ENCODE assay signal across 8 mouse cellular contexts in the genomic region with DNA sequence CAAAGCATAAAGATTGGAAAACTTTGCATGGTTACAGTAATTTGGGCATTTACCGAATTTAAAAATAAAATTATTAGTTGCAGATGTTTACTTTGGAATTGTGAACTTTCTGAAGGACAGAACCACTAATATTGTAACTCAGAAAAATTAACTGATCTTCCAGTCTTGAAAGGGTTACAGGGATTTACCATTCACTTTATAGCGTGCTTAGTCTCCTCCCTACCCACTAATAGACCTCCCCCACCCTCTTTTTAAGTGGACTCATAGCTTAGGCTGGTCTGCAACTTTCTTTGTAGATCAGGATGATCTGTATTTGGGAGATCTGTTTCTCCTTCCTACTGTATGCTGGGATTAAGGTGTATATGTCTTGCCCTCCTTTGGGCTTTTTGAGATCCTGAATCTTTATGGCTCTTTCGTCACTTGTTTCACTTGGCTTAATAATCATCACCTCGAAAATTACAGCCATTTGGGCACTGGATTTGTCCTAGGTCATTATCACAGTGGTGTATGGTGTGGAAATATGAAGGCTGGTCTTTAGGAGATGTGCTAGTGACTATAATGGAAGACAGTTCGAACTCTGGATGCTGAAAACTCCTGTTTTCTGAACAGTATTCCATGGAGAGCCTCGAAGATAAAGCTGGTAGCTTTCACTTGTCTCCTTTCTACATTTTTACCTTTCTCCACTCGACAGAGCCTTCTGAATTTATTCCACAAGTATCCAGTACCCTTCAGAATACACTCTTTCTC. TPM values are rescaled to one million over a fixed set of nuclear protein-coding genes. Genes with fewer than 3 reads are reported as not detected.
DNase-seq lines count a peak whose midpoint lies in the region; ATAC-seq lines count a peak whose summit lies in the region.

No protein-coding gene starts in this region.

- H3K4me1 ChIP-seq in kidney, embryonic 15.5 days = peaks cover 46% of the 10 kb centered on the region
- H3K4me1 ChIP-seq in embryonic facial prominence, embryonic 10.5 days = peaks cover 35% of the 10 kb centered on the region
- H3K4me1 ChIP-seq in intestine, embryonic 16.5 days (ENCODE audit: control insufficient read depth, insufficient read depth, low read length) = peaks cover 21% of the 10 kb centered on the region
- H3K4me1 ChIP-seq in neural tube, embryonic 15.5 days = peaks cover 26% of the 10 kb centered on the region

- no peaks in the 10 kb centered on the region for H3K36me3 ChIP-seq in kidney, embryonic 15.5 days
- H3K36me3 ChIP-seq in embryonic facial prominence, embryonic 10.5 days (replicated peaks) = no peaks in the 10 kb centered on the region
- no peaks in the 10 kb centered on the region for H3K36me3 ChIP-seq in intestine, embryonic 16.5 days (ENCODE audit: control insufficient read depth, insufficient read depth, low read length)
- H3K36me3 ChIP-seq in neural tube, embryonic 15.5 days = no peaks in the 10 kb centered on the region

- DNase-seq in kidney, adult 9 months = no peak
- no peak for DNase-seq in embryonic facial prominence, embryonic 10.5 days (ENCODE audit: low spot score)
- DNase-seq in left cerebral cortex, adult 8-10 months (ENCODE audit: low spot score in 2 of 2) = no peak
- no peak for DNase-seq in spleen, adult 18-20 months
- no peak for DNase-seq in left cerebral cortex, postnatal 4 days

- H3K4me2 ChIP-seq in kidney, embryonic 15.5 days = peak overlapping the region; percentile 58
- peak overlapping the region; percentile 65 for H3K4me2 ChIP-seq in intestine, embryonic 16.5 days (ENCODE audit: low read depth, low read length)
- H3K4me2 ChIP-seq in neural tube, embryonic 15.5 days = peak overlapping the region; percentile 87

- H3K9ac ChIP-seq in kidney, embryonic 15.5 days = peak overlapping the region; percentile 57
- H3K9ac ChIP-seq in intestine, embryonic 16.5 days (ENCODE audit: low read depth, low read length) = peak overlapping the region; percentile 62
- no peak overlapping the region; the same call in 1 of the 2 replicates for H3K9ac ChIP-seq in neural tube, embryonic 15.5 days (replicated peaks)

- 13% methylated on average over 7 of the region's 7 CpGs for WGBS in kidney, embryonic 15.5 days
- 24% methylated on average over 7 of the region's 7 CpGs for WGBS in embryonic facial prominence, embryonic 10.5 days
- 12% methylated on average over 7 of the region's 7 CpGs for WGBS in intestine, embryonic 16.5 days
- WGBS in neural tube, embryonic 15.5 days = 24% methylated on average over 7 of the region's 7 CpGs

- H3K27me3 ChIP-seq in kidney, embryonic 15.5 days = no peaks in the 10 kb centered on the region
- H3K27me3 ChIP-seq in embryonic facial prominence, embryonic 10.5 days (replicated peaks; ENCODE audit: low read depth, poor library complexity, severe bottlenecking) = no peaks in the 10 kb centered on the region
- no peaks in the 10 kb centered on the region for H3K27me3 ChIP-seq in intestine, embryonic 16.5 days (replicated peaks; ENCODE audit: control insufficient read depth, insufficient read depth, low read length)
- no peaks in the 10 kb centered on the region for H3K27me3 ChIP-seq in neural tube, embryonic 15.5 days (replicated peaks)

- H3K9me3 ChIP-seq in kidney, embryonic 15.5 days (replicated peaks) = no peaks in the 10 kb centered on the region
- H3K9me3 ChIP-seq in embryonic facial prominence, embryonic 10.5 days = no peaks in the 10 kb centered on the region
- no peaks in the 10 kb centered on the region for H3K9me3 ChIP-seq in intestine, embryonic 16.5 days (ENCODE audit: control insufficient read depth, low read length)
- no peaks in the 10 kb centered on the region for H3K9me3 ChIP-seq in neural tube, embryonic 15.5 days (replicated peaks)

- intact Hi-C loops in left cerebral cortex, postnatal 4 days (cut with DNase I) = no loop called here

- no peak for ATAC-seq in kidney, embryonic 15.5 days (replicated peaks; ENCODE audit: low FRiP score)
- no peak for ATAC-seq in intestine, embryonic 16.5 days
- no peak for ATAC-seq in neural tube, embryonic 15.5 days (ENCODE audit: low FRiP score)

- H3K4me3 ChIP-seq in kidney, embryonic 15.5 days (replicated peaks) = peak overlapping the region; percentile 56
- H3K4me3 ChIP-seq in embryonic facial prominence, embryonic 10.5 days = peak overlapping the region; percentile 60
- peak overlapping the region; percentile 44 for H3K4me3 ChIP-seq in intestine, embryonic 16.5 days (ENCODE audit: low read length)
- peak overlapping the region; percentile 14 for H3K4me3 ChIP-seq in neural tube, embryonic 15.5 days (replicated peaks)

- peak overlapping the region; percentile 98 for H3K27ac ChIP-seq in kidney, embryonic 15.5 days
- H3K27ac ChIP-seq in embryonic facial prominence, embryonic 10.5 days (replicated peaks) = peak overlapping the region; percentile 94
- peak overlapping the region; percentile 35 for H3K27ac ChIP-seq in intestine, embryonic 16.5 days (ENCODE audit: low read length)
- H3K27ac ChIP-seq in neural tube, embryonic 15.5 days (replicated peaks) = no peak overlapping the region

RNA-seq across cellular contexts. Expression of gene Hist1h3g, which starts 1.0 kb away (rescaled TPM):
- 6.6 and 6.9 TPM in 2 replicates for polyA plus RNA-seq in kidney, embryonic 15.5 days (2015; fragmentation: Nextera tagmentation; extraction: Ambion mirVana)
- polyA plus RNA-seq in embryonic facial prominence, embryonic 10.5 days (2016; fragmentation: Nextera tagmentation; extraction: Ambion mirVana) = 6.5 and 7.7 TPM in 2 replicates
- polyA plus RNA-seq in intestine, embryonic 16.5 days (2015; fragmentation: Nextera tagmentation; extraction: Ambion mirVana) = 2.6 and 3.7 TPM in 2 replicates
- 0.51 and 0.64 TPM in 2 replicates for polyA plus RNA-seq in neural tube, embryonic 15.5 days (2015; fragmentation: Nextera tagmentation; extraction: Ambion mirVana)
- 1 to 10 TPM; 3.7 to 6.0 (median 4.2) TPM for total RNA-seq in left cerebral cortex, adult 8-10 months (2022)
- 10 to 100 TPM; 22.0 to 28.6 TPM for total RNA-seq in left cerebral cortex, postnatal 4 days (2021)

RNA-seq across cellular contexts. Expression of gene Hist1h2af, which starts 2.5 kb away (rescaled TPM):
- 3.3 and 7.3 TPM in 2 replicates for polyA plus RNA-seq in kidney, embryonic 15.5 days (2015; fragmentation: Nextera tagmentation; extraction: Ambion mirVana)
- 4.8 and 5.5 TPM in 2 replicates for polyA plus RNA-seq in embryonic facial prominence, embryonic 10.5 days (2016; fragmentation: Nextera tagmentation; extraction: Ambion mirVana)
- 2.5 and 3.6 TPM in 2 replicates for polyA plus RNA-seq in intestine, embryonic 16.5 days (2015; fragmentation: Nextera tagmentation; extraction: Ambion mirVana)
- polyA plus RNA-seq in neural tube, embryonic 15.5 days (2015; fragmentation: Nextera tagmentation; extraction: Ambion mirVana) = 0.77 TPM in 1 of 2 replicates, not detected in the other
- total RNA-seq in left cerebral cortex, adult 8-10 months (2022) = 10 to 100 TPM in 1 of 4 experiments, 1 to 10 TPM in 2, not detected in 1; 1.7 to 10.6 (median 3.0) TPM
- total RNA-seq in left cerebral cortex, postnatal 4 days (2021) = 10 to 100 TPM; 74.6 to 86.0 TPM

RNA-seq across cellular contexts. Expression of gene Hist1h4h, which starts 5.4 kb away (rescaled TPM):
- polyA plus RNA-seq in kidney, embryonic 15.5 days (2015; fragmentation: Nextera tagmentation; extraction: Ambion mirVana) = 7.5 and 7.8 TPM in 2 replicates
- 2.7 and 3.0 TPM in 2 replicates for polyA plus RNA-seq in embryonic facial prominence, embryonic 10.5 days (2016; fragmentation: Nextera tagmentation; extraction: Ambion mirVana)
- 3.5 and 3.7 TPM in 2 replicates for polyA plus RNA-seq in intestine, embryonic 16.5 days (2015; fragmentation: Nextera tagmentation; extraction: Ambion mirVana)
- polyA plus RNA-seq in neural tube, embryonic 15.5 days (2015; fragmentation: Nextera tagmentation; extraction: Ambion mirVana) = 1.5 and 4.5 TPM in 2 replicates
- 100 to 1,000 TPM; 263 to 358 (median 294) TPM for total RNA-seq in left cerebral cortex, adult 8-10 months (2022)
- total RNA-seq in left cerebral cortex, postnatal 4 days (2021) = 100 to 1,000 TPM; 441 to 470 TPM

RNA-seq across cellular contexts. Expression of gene Hist1h2bh, which starts 6.9 kb away (rescaled TPM):
- polyA plus RNA-seq in kidney, embryonic 15.5 days (2015; fragmentation: Nextera tagmentation; extraction: Ambion mirVana) = 0.91 and 1.1 TPM in 2 replicates
- polyA plus RNA-seq in embryonic facial prominence, embryonic 10.5 days (2016; fragmentation: Nextera tagmentation; extraction: Ambion mirVana) = 1.1 TPM in 2 replicates
- polyA plus RNA-seq in intestine, embryonic 16.5 days (2015; fragmentation: Nextera tagmentation; extraction: Ambion mirVana) = 0.65 and 0.94 TPM in 2 replicates
- 0.22 and 0.51 TPM in 2 replicates for polyA plus RNA-seq in neural tube, embryonic 15.5 days (2015; fragmentation: Nextera tagmentation; extraction: Ambion mirVana)
- total RNA-seq in left cerebral cortex, adult 8-10 months (2022) = 1 to 10 TPM in 2 of 4 experiments, under 1 TPM in 2; 0.84 to 1.6 (median 0.98) TPM
- total RNA-seq in left cerebral cortex, postnatal 4 days (2021) = 1 to 10 TPM; 4.5 to 6.1 TPM

RNA-seq across cellular contexts. Expression of gene Hist1h3f, which starts 7.6 kb away (rescaled TPM):
- 0.86 and 1.3 TPM in 2 replicates for polyA plus RNA-seq in kidney, embryonic 15.5 days (2015; fragmentation: Nextera tagmentation; extraction: Ambion mirVana)
- 0.97 and 1.2 TPM in 2 replicates for polyA plus RNA-seq in embryonic facial prominence, embryonic 10.5 days (2016; fragmentation: Nextera tagmentation; extraction: Ambion mirVana)
- polyA plus RNA-seq in intestine, embryonic 16.5 days (2015; fragmentation: Nextera tagmentation; extraction: Ambion mirVana) = 0.44 and 0.60 TPM in 2 replicates
- not detected in 2 replicates for polyA plus RNA-seq in neural tube, embryonic 15.5 days (2015; fragmentation: Nextera tagmentation; extraction: Ambion mirVana)
- 10 to 100 TPM; 15.3 to 21.8 (median 16.6) TPM for total RNA-seq in left cerebral cortex, adult 8-10 months (2022)
- total RNA-seq in left cerebral cortex, postnatal 4 days (2021) = 10 to 100 TPM; 42.2 to 44.0 TPM
